Mouse (Mus musculus): ENCODE data around the gene Tmie.

DNA sequence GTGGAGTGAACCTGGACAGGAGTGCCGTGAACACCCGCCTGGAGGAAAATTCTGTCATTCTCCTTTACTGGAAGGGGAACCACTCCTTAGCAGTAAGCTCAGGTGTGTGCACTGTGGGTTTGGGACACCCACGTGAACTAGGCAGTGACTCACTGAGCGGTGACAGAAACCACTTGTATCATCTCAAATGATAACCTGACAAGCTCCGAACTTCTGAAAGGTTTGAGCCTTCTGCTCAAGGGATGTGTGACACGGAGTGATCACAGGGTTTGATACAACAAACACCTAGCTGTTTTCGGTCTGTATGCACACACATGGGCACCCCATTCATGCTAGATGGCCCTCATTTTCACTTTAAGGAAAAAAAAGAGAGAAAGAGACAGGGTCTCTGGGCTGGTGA lies 36.9 kb upstream of the Tmie start, which contains the start of gene Fam240a:
- TF ChIP-seq CTCF (IDR thresholded peaks at IDR 0.05; ENCODE audit: low read depth) = no peak
- TF ChIP-seq EP300 (IDR thresholded peaks at IDR 0.05; ENCODE audit: low read depth) = no peak
